Mouse (Mus musculus) hindbrain, embryonic 10.5 days (tissue): ENCODE measurements around the gene Odf2l. TPM values are rescaled to one million over a fixed set of nuclear protein-coding genes. Genes with fewer than 3 reads are reported as not detected.

Experiments
- DNase-seq: peaks from one replicate; pipeline ENCODE4 v3.0.0-alpha.2; 2017; ENCODE audit warnings: low spot score
- H3K27ac ChIP-seq: fragments of 300-500 bp; sonication (generic); 2 replicates; pipeline ENCODE4 v1.5.1; 2016; ENCODE audit warnings: mild to moderate bottlenecking, moderate library complexity
- H3K27me3 ChIP-seq: fragments of 300-500 bp; sonication (generic); 2 replicates; pipeline ENCODE4 v1.6.1; 2016; ENCODE audit warnings: mild to moderate bottlenecking; ENCODE audit not compliant: poor library complexity, insufficient read depth, severe bottlenecking
- H3K36me3 ChIP-seq: fragments of 300-500 bp; sonication (generic); 2 replicates; pipeline ENCODE4 v1.6.1; 2016; ENCODE audit warnings: mild to moderate bottlenecking, moderate library complexity
- H3K4me1 ChIP-seq: fragments of 300-500 bp; sonication (generic); replicated peaks from 2 replicates; pipeline ENCODE4 v1.6.1; 2016; ENCODE audit warnings: mild to moderate bottlenecking
- H3K4me3 ChIP-seq: fragments of 300-500 bp; sonication (generic); 2 replicates; pipeline ENCODE4 v1.5.1; 2016; ENCODE audit warnings: mild to moderate bottlenecking, moderate library complexity
- H3K9me3 ChIP-seq: fragments of 300-500 bp; sonication (generic); 2 replicates; pipeline ENCODE4 v1.6.1; 2016; ENCODE audit warnings: mild to moderate bottlenecking, moderate library complexity
- WGBS: fragments of 180-500 bp; shearing (Covaris S2); methylation state at CpG from one replicate; pipeline ENCODE4 v1.1.7; 2016; 5-methylcytosine and 5-hydroxymethylcytosine counted together
- polyA plus RNA-seq: library from polyadenylated mRNA; unstranded; fragments of >200 nt; fragmentation: Nextera tagmentation; extraction: Ambion mirVana; gene quantifications from 2 replicates; pipeline ENCODE4 v1.2.1, GENCODE M21; 2016

Gene Odf2l
- polyA plus RNA-seq, 1 experiment from 2014 or later, result 17.8 TPM

GRCm38 (mm10) chr3:145105076-145105772, 13.2 kb upstream of the Odf2l start:
- no peak overlapping the region for H3K27ac ChIP-seq
- WGBS, result 89% methylated on average over 5 of the region's 5 CpGs
- no peak overlapping the region for H3K4me3 ChIP-seq
- no peaks in the 10 kb centered on the region for H3K36me3 ChIP-seq
- H3K27me3 ChIP-seq, result no peaks in the 10 kb centered on the region
- no peaks in the 10 kb centered on the region for H3K4me1 ChIP-seq
- no peak for DNase-seq
- no peaks in the 10 kb centered on the region for H3K9me3 ChIP-seq

GRCm38 (mm10) chr3:145105773-145106504, 12.4 kb upstream of the Odf2l start:
- no peak for DNase-seq
- H3K27me3 ChIP-seq, result no peaks in the 10 kb centered on the region
- H3K27ac ChIP-seq, result no peak overlapping the region
- H3K36me3 ChIP-seq, result no peaks in the 10 kb centered on the region
- 83% methylated on average over 5 of the region's 5 CpGs for WGBS
- H3K4me3 ChIP-seq, result no peak overlapping the region
- no peaks in the 10 kb centered on the region for H3K4me1 ChIP-seq
- H3K9me3 ChIP-seq, result no peaks in the 10 kb centered on the region

GRCm38 (mm10) chr3:145115169-145115568, 3.2 kb upstream of the Odf2l start:
- Histone ChIP-seq H3K9me3 (no peaks in the 10 kb centered on the region), H3K4me1 (peaks cover 16% of the 10 kb centered on the region), H3K36me3 (no peaks in the 10 kb centered on the region), H3K4me3 (no peak overlapping the region), H3K27me3 (no peaks in the 10 kb centered on the region), H3K27ac (no peak overlapping the region)
- 96% methylated on average over 2 of the region's 2 CpGs for WGBS
- DNase-seq, result no peak

DNA sequence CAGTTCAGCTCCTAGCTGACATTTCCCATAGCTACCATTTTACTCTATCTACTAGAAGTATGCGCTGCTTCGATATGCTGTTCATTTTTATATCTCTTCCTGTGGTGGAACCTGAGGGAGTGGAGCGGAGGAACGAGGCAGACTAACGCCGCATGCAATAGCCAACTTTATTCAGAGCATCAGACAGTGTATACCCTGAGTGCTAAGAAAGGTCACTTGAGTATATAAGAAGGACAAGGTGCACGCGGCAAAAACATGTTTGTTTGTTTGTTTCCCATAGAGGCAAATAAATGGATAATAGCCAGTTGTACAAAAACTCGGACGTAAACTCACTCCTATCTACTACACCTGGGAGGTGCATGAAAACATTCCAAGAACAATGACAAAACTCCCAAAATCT, 751 bp upstream of the Odf2l start:
- no peak for DNase-seq
- H3K4me3 ChIP-seq, result peak overlapping the region; percentile 78
- WGBS, result 87% methylated on average over 10 of the region's 10 CpGs
- peak overlapping the region; percentile 99 for H3K27ac ChIP-seq
- H3K27me3 ChIP-seq, result no peaks in the 10 kb centered on the region
- H3K36me3 ChIP-seq, result no peaks in the 10 kb centered on the region
- H3K9me3 ChIP-seq, result no peaks in the 10 kb centered on the region
- peaks cover 16% of the 10 kb centered on the region for H3K4me1 ChIP-seq

- Histone ChIP-seq H3K36me3 (0 out of 2 replicates have a peak, but pooled peaks cover under 1% of the 10 kb centered on the region), H3K4me3 (peak overlapping the region; percentile 78), H3K9me3 (no peaks in the 10 kb centered on the region), H3K27me3 (no peaks in the 10 kb centered on the region), H3K4me1 (peaks cover 16% of the 10 kb centered on the region), H3K27ac (peak overlapping the region; percentile 99)
- 9% methylated on average over 14 of the region's 14 CpGs for WGBS
- no peak for DNase-seq
Observed at GRCm38 (mm10) chr3:145119002-145119358, 592 bp downstream of the Odf2l start.

DNA sequence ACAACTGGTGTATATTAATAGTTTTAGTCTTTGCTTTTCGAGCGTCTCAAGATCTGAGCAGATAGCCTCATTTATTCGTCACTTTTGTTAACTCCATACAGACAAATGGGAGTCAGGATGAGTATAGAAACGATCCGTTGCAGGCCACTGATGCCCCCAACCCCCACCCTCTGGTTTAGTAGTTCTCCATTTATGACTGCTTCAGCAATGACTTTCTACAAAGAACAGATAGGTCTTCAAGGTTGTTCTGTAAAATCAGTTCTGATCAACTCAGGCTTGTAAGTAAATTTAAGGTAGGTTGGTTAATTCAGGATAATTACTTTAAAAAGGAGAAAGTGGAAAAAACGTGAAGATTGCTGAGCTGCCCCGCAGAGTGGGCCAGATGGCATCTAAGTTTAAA, 1.0 kb downstream of the Odf2l start:
- Histone ChIP-seq H3K36me3 (0 out of 2 replicates have a peak, but pooled peaks cover 4% of the 10 kb centered on the region), H3K4me3 (peak overlapping the region; percentile 78), H3K27ac (peak overlapping the region; percentile 99; the same call in 1 of the 2 replicates), H3K27me3 (no peaks in the 10 kb centered on the region), H3K4me1 (peaks cover 16% of the 10 kb centered on the region), H3K9me3 (no peaks in the 10 kb centered on the region)
- no peak for DNase-seq
- WGBS, result 80% methylated on average over 7 of the region's 7 CpGs

DNA sequence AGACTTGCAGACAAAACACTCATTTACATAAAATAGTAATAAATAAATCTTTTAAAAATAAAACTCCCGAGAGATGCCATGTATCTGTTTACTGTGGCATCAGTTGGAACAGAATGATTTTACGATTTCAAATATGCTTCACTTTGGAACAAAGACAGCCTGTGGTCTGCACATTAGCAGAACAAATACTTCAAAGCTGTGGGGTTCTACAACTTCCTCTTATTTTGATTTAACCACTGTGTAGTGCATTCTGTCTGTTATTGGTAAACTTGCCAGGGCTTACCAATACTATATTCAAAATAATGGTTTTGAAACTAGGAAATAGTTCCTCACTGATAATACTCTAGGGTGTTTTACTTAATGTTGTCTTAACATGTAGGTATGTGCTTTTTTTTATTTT, 8.2 kb downstream of the Odf2l start:
- no peak overlapping the region for H3K4me3 ChIP-seq
- H3K27ac ChIP-seq, result no peak overlapping the region
- peaks cover 46% of the 10 kb centered on the region for H3K36me3 ChIP-seq
- no peaks in the 10 kb centered on the region for H3K27me3 ChIP-seq
- WGBS, result 95% methylated on average over 2 of the region's 2 CpGs
- H3K4me1 ChIP-seq, result no peaks in the 10 kb centered on the region
- no peak for DNase-seq
- H3K9me3 ChIP-seq, result no peaks in the 10 kb centered on the region

GRCm38 (mm10) chr3:145129356-145129755, 11.0 kb downstream of the Odf2l start:
- H3K4me1 ChIP-seq, result no peaks in the 10 kb centered on the region
- H3K27ac ChIP-seq, result no peak overlapping the region
- H3K36me3 ChIP-seq, result peaks cover 68% of the 10 kb centered on the region
- no peak overlapping the region for H3K4me3 ChIP-seq
- H3K27me3 ChIP-seq, result no peaks in the 10 kb centered on the region
- no peak for DNase-seq
- no peaks in the 10 kb centered on the region for H3K9me3 ChIP-seq

- Histone ChIP-seq H3K27ac (no peak overlapping the region), H3K36me3 (peaks cover 80% of the 10 kb centered on the region), H3K9me3 (no peaks in the 10 kb centered on the region), H3K27me3 (no peaks in the 10 kb centered on the region), H3K4me3 (no peak overlapping the region), H3K4me1 (no peaks in the 10 kb centered on the region)
- peak; percentile 13 for DNase-seq
- 37% methylated on average over 3 of the region's 3 CpGs for WGBS
Observed at GRCm38 (mm10) chr3:145131210-145131868, 13.0 kb downstream of the Odf2l start.

GRCm38 (mm10) chr3:145140236-145140635, 21.8 kb downstream of the Odf2l start:
- Histone ChIP-seq H3K4me1 (no peaks in the 10 kb centered on the region), H3K4me3 (no peak overlapping the region), H3K9me3 (no peaks in the 10 kb centered on the region), H3K36me3 (peaks cover 44% of the 10 kb centered on the region), H3K27me3 (no peaks in the 10 kb centered on the region), H3K27ac (no peak overlapping the region)
- no peak for DNase-seq
- 88% methylated on average over 4 of the region's 4 CpGs for WGBS

DNA sequence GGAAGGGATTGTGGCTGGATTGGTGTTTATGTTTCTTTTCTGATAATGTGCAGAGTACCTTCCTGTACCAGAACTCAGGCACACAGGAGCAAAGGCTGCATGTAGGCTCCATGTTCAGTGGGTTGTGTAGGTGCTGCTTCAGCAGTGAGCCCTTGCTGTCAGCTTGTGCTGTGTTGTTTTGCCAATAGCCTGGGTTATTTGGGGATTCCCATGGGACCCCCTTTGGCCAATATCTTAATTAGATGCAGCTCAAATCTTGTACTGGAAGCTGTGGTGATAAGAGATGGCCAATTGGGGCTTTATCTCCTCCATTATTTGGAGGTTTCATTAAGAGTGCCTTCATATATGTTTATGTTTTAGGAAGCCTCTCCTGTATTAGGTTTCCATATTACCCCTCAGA, 24.5 kb downstream of the Odf2l start:
- DNase-seq, result no peak
- Histone ChIP-seq H3K4me1 (no peaks in the 10 kb centered on the region), H3K4me3 (no peak overlapping the region), H3K9me3 (no peaks in the 10 kb centered on the region), H3K27ac (no peak overlapping the region), H3K27me3 (no peaks in the 10 kb centered on the region), H3K36me3 (peaks cover 38% of the 10 kb centered on the region)

DNA sequence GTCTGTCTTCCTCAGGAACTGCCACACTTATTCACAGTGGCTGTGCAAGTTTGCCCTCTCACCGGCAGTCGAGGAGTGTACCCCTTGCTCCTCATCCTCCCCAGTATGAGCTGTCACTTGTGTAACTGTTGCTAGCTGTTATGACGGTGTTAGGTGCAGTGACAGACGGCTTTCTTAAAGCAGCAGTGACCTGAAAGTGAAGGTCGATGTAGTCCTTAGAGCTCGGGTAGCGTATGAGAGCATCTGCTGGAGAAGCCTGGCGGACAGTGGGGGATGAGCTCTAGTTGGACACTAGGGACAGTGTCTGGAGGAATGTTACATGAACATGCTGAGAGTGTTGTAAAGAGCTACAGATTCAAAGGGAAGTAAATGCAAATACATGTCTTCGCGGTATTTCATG, 25.5 kb downstream of the Odf2l start:
- no peaks in the 10 kb centered on the region for H3K4me1 ChIP-seq
- no peak overlapping the region for H3K4me3 ChIP-seq
- DNase-seq, result no peak
- no peaks in the 10 kb centered on the region for H3K9me3 ChIP-seq
- H3K27me3 ChIP-seq, result no peaks in the 10 kb centered on the region
- peaks cover 43% of the 10 kb centered on the region for H3K36me3 ChIP-seq
- no peak overlapping the region for H3K27ac ChIP-seq
- 87% methylated on average over 10 of the region's 10 CpGs for WGBS

DNA sequence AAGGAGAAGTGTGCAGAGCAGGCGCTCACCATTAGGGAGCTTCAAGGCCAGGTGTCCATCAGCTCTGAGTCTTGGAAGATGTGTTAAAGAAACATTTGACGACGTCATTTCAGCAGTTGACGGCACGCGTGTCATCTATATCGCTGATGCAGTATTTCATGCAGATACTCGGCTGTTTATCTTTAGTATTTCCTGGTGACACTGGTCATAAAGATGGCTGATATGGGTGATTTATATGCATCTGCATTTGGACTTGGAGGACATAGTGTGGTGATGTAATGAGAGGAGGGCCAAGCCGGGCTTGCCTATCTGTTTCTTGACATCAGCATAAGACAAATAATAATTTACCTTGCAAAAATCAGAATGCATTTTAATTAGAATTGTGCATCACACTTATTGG, 28.5 kb downstream of the Odf2l start:
- H3K27me3 ChIP-seq, result no peaks in the 10 kb centered on the region
- DNase-seq, result no peak
- no peak overlapping the region for H3K4me3 ChIP-seq
- no peaks in the 10 kb centered on the region for H3K4me1 ChIP-seq
- peaks cover 51% of the 10 kb centered on the region for H3K36me3 ChIP-seq
- H3K9me3 ChIP-seq, result no peaks in the 10 kb centered on the region
- H3K27ac ChIP-seq, result no peak overlapping the region
- WGBS, result 94% methylated on average over 9 of the region's 9 CpGs
